Mouse (Mus musculus): ENCODE data around the gene Ltb4r1. TPM values are rescaled to one million over a fixed set of nuclear protein-coding genes. Genes with fewer than 3 reads are reported as not detected.

Gene Ltb4r1
- total and polyA plus RNA-seq, 3 experiments: 0.35 to 1.5 TPM; not detected in 1

DNA sequence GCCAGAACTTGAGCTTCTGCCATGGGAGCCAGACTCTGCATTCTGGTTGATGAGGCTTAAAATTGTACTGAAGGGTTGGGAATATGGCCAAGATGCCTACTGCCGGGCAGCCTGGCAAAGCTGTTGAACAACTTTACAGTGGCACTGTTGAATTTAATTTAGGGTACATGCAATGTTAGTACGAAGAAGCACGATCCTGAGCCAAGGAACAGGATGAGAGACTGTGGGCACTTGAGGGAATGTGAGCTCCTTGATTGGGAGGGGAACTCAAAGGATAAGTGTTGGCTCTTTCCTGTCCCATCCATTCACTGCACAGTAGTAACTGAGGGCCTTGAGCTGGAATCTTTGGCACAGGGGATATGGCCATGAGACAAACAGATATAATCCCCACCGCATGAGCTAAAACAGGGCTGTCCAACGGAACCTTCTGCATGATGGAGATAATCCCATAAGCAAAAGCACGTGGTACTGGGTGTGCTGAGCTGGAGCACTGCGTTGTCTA lies 35.2 kb upstream of the Ltb4r1 start (continued):
- TF ChIP-seq TAL1 (IDR thresholded peaks at IDR 0.05; ENCODE audit: low read length) (peak; percentile 83), MYC (IDR thresholded peaks at IDR 0.05; ENCODE audit: low read depth, low read length) (peak; percentile 83), E2F4 (IDR thresholded peaks at IDR 0.05; ENCODE audit: borderline replicate concordance, low read depth, low read length) (no peak), USF1 (IDR thresholded peaks at IDR 0.05; ENCODE audit: low read depth, low read length) (peak; percentile 82), ZNF384 (IDR thresholded peaks at IDR 0.05; ENCODE audit: low read depth, low read length) (no peak), POLR2A (IDR thresholded peaks at IDR 0.05; ENCODE audit: control insufficient read depth in 1 of 2, insufficient read depth in 1 of 2, low read depth in 1 of 2, low read length in 2 of 2, poor library complexity in 1 of 2) (no peak), CTCF (IDR thresholded peaks at IDR 0.05 in 2 of 3, conservative IDR thresholded peaks at IDR 0.05 in 1 of 3; ENCODE audit: control insufficient read depth in 1 of 3, insufficient read depth in 1 of 3, low read depth in 2 of 3, low read length in 3 of 3, poor library complexity in 1 of 3, severe bottlenecking in 1 of 3) (no peak), MAZ (IDR thresholded peaks at IDR 0.05; ENCODE audit: low read depth, low read length) (no peak), MYB (IDR thresholded peaks at IDR 0.05; ENCODE audit: low read depth, low read length) (no peak), EP300 (IDR thresholded peaks at IDR 0.05; ENCODE audit: low read depth in 1 of 2, low read length in 2 of 2) (peak; percentile 65 to 86), SMC3 (IDR thresholded peaks at IDR 0.05; ENCODE audit: low read depth, low read length) (no peak), HCFC1 (IDR thresholded peaks at IDR 0.05; ENCODE audit: low read depth, low read length) (no peak)

GRCm38 (mm10) chr14:55733889-55734288 lies 31.9 kb upstream of the Ltb4r1 start:
- Histone ChIP-seq H3K36me3 (ENCODE audit: control insufficient read depth in 1 of 2, insufficient read depth in 2 of 2, low read length in 2 of 2) (peaks cover 0 to 35% of the 10 kb centered on the region in 2 experiments; a peak in 2 of 4 replicates), H3K79me2 (ENCODE audit: control insufficient read depth, insufficient read depth, low read length, poor library complexity) (no peaks in the 10 kb centered on the region), H3K27me3 (ENCODE audit: control insufficient read depth in 1 of 2, insufficient read depth in 2 of 2, low read length in 2 of 2) (no peaks in the 10 kb centered on the region), H3K27ac (ENCODE audit: control insufficient read depth, low read depth, low read length) (no peak overlapping the region), H3K9me3 (replicated peaks; ENCODE audit: insufficient read depth, low read length) (no peaks in the 10 kb centered on the region), H3K4me3 (ENCODE audit: control insufficient read depth in 1 of 2, insufficient read depth in 1 of 2, low read depth in 2 of 2, low read length in 2 of 2) (no peak overlapping the region), H3K9ac (ENCODE audit: control insufficient read depth, low read depth, low read length, poor library complexity, severe bottlenecking) (no peak overlapping the region), H3K4me1 (ENCODE audit: control insufficient read depth in 1 of 2, insufficient read depth in 2 of 2, low read length in 2 of 2) (peaks cover 25 to 55% of the 10 kb centered on the region in 2 experiments)
- DNase-seq (ENCODE audit: low read depth, low spot score): no peak
- TF ChIP-seq EP300 (IDR thresholded peaks at IDR 0.05; ENCODE audit: low read depth in 1 of 2, low read length in 2 of 2) (peak; percentile 28 to 38; a peak in 2 of 4 replicates), MAFK (IDR thresholded peaks at IDR 0.05; ENCODE audit: borderline replicate concordance, low read depth, low read length) (0 out of 2 replicates have a peak, but pooled peaks have one; percentile 53), ETS1 (IDR thresholded peaks at IDR 0.05; ENCODE audit: low read depth, low read length) (peak; percentile 82), RAD21 (IDR thresholded peaks at IDR 0.05; ENCODE audit: low read depth, low read length) (no peak), RCOR1 (IDR thresholded peaks at IDR 0.05; ENCODE audit: low read depth, low read length) (no peak), USF1 (IDR thresholded peaks at IDR 0.05; ENCODE audit: low read depth, low read length) (no peak), SMC3 (IDR thresholded peaks at IDR 0.05; ENCODE audit: low read depth, low read length) (no peak), TCF12 (IDR thresholded peaks at IDR 0.05; ENCODE audit: low read depth, low read length) (no peak), GATA1 (IDR thresholded peaks at IDR 0.05; ENCODE audit: low read depth, low read length) (peak; percentile 58; the same call in 1 of the 2 replicates), TAL1 (IDR thresholded peaks at IDR 0.05; ENCODE audit: low read length) (no peak), MEF2A (IDR thresholded peaks at IDR 0.05; ENCODE audit: extremely low read depth, insufficient replicate concordance, low read depth, low read length, poor library complexity, severe bottlenecking) (no peak), MXI1 (IDR thresholded peaks at IDR 0.05; ENCODE audit: low read depth, low read length) (no peak), POLR2A (IDR thresholded peaks at IDR 0.05; ENCODE audit: control insufficient read depth in 1 of 2, insufficient read depth in 1 of 2, low read depth in 1 of 2, low read length in 2 of 2, poor library complexity in 1 of 2) (no peak), UBTF (IDR thresholded peaks at IDR 0.05; ENCODE audit: borderline replicate concordance, insufficient read depth, low read depth, low read length) (no peak), POLR2AphosphoS2 (IDR thresholded peaks at IDR 0.05; ENCODE audit: low read length) (no peak), NRF1 (IDR thresholded peaks at IDR 0.05; ENCODE audit: insufficient read depth, low read depth, low read length, poor library complexity, severe bottlenecking) (no peak), MAX (IDR thresholded peaks at IDR 0.05; ENCODE audit: low read length) (no peak), JUND (IDR thresholded peaks at IDR 0.05; ENCODE audit: low read depth, low read length) (0 out of 2 replicates have a peak, but pooled peaks have one; percentile 16)

All from MEL (cell line).